Mouse (Mus musculus): ENCODE measurements at regions not wholly inside any gene's neighbourhood (a gene's known extent, or its start where the extent isn't known, plus 50 kb on each side); places are given as distances from the start of the nearest gene placed in this dataset.

GRCm38 (mm10) chr11:23171760-23172159, 84.1 kb upstream of the Xpo1 start:
- DNase-seq = no peak

- DNase-seq = no peak
Observed at GRCm38 (mm10) chr11:23181647-23182046, 74.2 kb upstream of the Xpo1 start.

- no peak for DNase-seq
Observed at GRCm38 (mm10) chr11:23185211-23185610, 70.6 kb upstream of the Xpo1 start.

GRCm38 (mm10) chr11:23201701-23202449, 54.0 kb upstream of the Xpo1 start:
- no peak for DNase-seq

GRCm38 (mm10) chr11:23203566-23203965, 52.3 kb upstream of the Xpo1 start:
- DNase-seq = no peak

- no peak for DNase-seq
Observed at GRCm38 (mm10) chr11:23204041-23204440, 51.8 kb upstream of the Xpo1 start.

Data from cerebellum, adult 18-20 months (tissue).